Mouse (Mus musculus): ENCODE measurements around the gene Baiap3. TPM values are rescaled to one million over a fixed set of nuclear protein-coding genes. Genes with fewer than 3 reads are reported as not detected.

Baiap3 gene
- polyA plus RNA-seq, 1 experiment from 2014 or later = 0.60 TPM

- Histone ChIP-seq H3K27me3 (replicated peaks; ENCODE audit: control insufficient read depth, insufficient read depth, low read length) (no peaks in the 10 kb centered on the region), H3K9ac (ENCODE audit: low read depth, low read length) (peak within 1 kb of the TSS; percentile 90), H3K36me3 (ENCODE audit: control insufficient read depth, insufficient read depth, low read length) (peaks cover 5% of the 10 kb centered on the region; the same call in 1 of the 2 replicates), H3K4me2 (peak within 1 kb of the TSS; percentile 99), H3K9me3 (ENCODE audit: control insufficient read depth, low read length) (no peaks in the 10 kb centered on the region), H3K4me3 (ENCODE audit: low read depth, low read length) (peak within 1 kb of the TSS; percentile 78), H3K4me1 (replicated peaks; ENCODE audit: control insufficient read depth, insufficient read depth, low read length) (peaks cover 30% of the 10 kb centered on the region), H3K27ac (ENCODE audit: low read depth, low read length) (peak within 1 kb of the TSS; percentile 95)
- DNase-seq (ENCODE audit: low spot score) (no peak), ATAC-seq (replicated peaks; ENCODE audit: low FRiP score) (no peak)
- WGBS = 78% methylated on average over 9 of the region's 9 CpGs
Measured at GRCm38 (mm10) chr17:25274571-25275346, 18.6 kb upstream of the Baiap3 start, which contains the start of gene Ube2i. Gene Ube2i (minus strand): TSS chr17:25274622.

- no peaks in the 10 kb centered on the region for H3K27me3 ChIP-seq (replicated peaks; ENCODE audit: control insufficient read depth, insufficient read depth, low read length)
- 2% methylated on average over 43 of the region's 45 CpGs for WGBS
- DNase-seq (ENCODE audit: low spot score) = peak; percentile 97
- peak overlapping the region; percentile 99 for H3K4me2 ChIP-seq
- H3K9ac ChIP-seq (ENCODE audit: low read depth, low read length) = peak overlapping the region; percentile 90
- peak; percentile 84 for ATAC-seq (replicated peaks; ENCODE audit: low FRiP score)
- peaks cover 30% of the 10 kb centered on the region for H3K4me1 ChIP-seq (replicated peaks; ENCODE audit: control insufficient read depth, insufficient read depth, low read length)
- H3K9me3 ChIP-seq (ENCODE audit: control insufficient read depth, low read length) = no peaks in the 10 kb centered on the region
- peak overlapping the region; percentile 95 for H3K27ac ChIP-seq (ENCODE audit: low read depth, low read length)
- H3K4me3 ChIP-seq (ENCODE audit: low read depth, low read length) = peak overlapping the region; percentile 78
- peaks cover 13% of the 10 kb centered on the region for H3K36me3 ChIP-seq (ENCODE audit: control insufficient read depth, insufficient read depth, low read length)
Measured at GRCm38 (mm10) chr17:25273706-25274501, 17.7 kb upstream of the Baiap3 start.

- peak; percentile 96 for DNase-seq (ENCODE audit: low spot score)
- Histone ChIP-seq H3K27ac (ENCODE audit: low read depth, low read length) (peak overlapping the region; percentile 95), H3K9ac (ENCODE audit: low read depth, low read length) (peak overlapping the region; percentile 90), H3K27me3 (replicated peaks; ENCODE audit: control insufficient read depth, insufficient read depth, low read length) (no peaks in the 10 kb centered on the region), H3K4me3 (ENCODE audit: low read depth, low read length) (peak overlapping the region; percentile 78), H3K36me3 (ENCODE audit: control insufficient read depth, insufficient read depth, low read length) (peaks cover 21% of the 10 kb centered on the region), H3K4me1 (replicated peaks; ENCODE audit: control insufficient read depth, insufficient read depth, low read length) (peaks cover 30% of the 10 kb centered on the region), H3K4me2 (peak overlapping the region; percentile 99), H3K9me3 (ENCODE audit: control insufficient read depth, low read length) (no peaks in the 10 kb centered on the region)
- under 1% methylated on average over 92 of the region's 92 CpGs for WGBS
- peak; percentile 84 for ATAC-seq (replicated peaks; ENCODE audit: low FRiP score)
Measured at GRCm38 (mm10) chr17:25272951-25273705, 17.0 kb upstream of the Baiap3 start.

- Histone ChIP-seq H3K9ac (ENCODE audit: low read depth, low read length) (peak overlapping the region; percentile 90), H3K36me3 (ENCODE audit: control insufficient read depth, insufficient read depth, low read length) (peaks cover 29% of the 10 kb centered on the region), H3K9me3 (ENCODE audit: control insufficient read depth, low read length) (no peaks in the 10 kb centered on the region), H3K4me2 (peak overlapping the region; percentile 99), H3K4me3 (ENCODE audit: low read depth, low read length) (peak overlapping the region; percentile 78), H3K4me1 (replicated peaks; ENCODE audit: control insufficient read depth, insufficient read depth, low read length) (peaks cover 30% of the 10 kb centered on the region), H3K27me3 (replicated peaks; ENCODE audit: control insufficient read depth, insufficient read depth, low read length) (no peaks in the 10 kb centered on the region), H3K27ac (ENCODE audit: low read depth, low read length) (peak overlapping the region; percentile 95)
- peak; percentile 48 for ATAC-seq (replicated peaks; ENCODE audit: low FRiP score)
- DNase-seq (ENCODE audit: low spot score) = no peak
- 1% methylated on average over 10 of the region's 10 CpGs for WGBS
Measured at GRCm38 (mm10) chr17:25272326-25272725, 16.2 kb upstream of the Baiap3 start.

GRCm38 (mm10) chr17:25270795-25271335, 14.7 kb upstream of the Baiap3 start:
- Histone ChIP-seq H3K36me3 (ENCODE audit: control insufficient read depth, insufficient read depth, low read length) (peaks cover 42% of the 10 kb centered on the region), H3K27me3 (replicated peaks; ENCODE audit: control insufficient read depth, insufficient read depth, low read length) (no peaks in the 10 kb centered on the region), H3K4me2 (peak overlapping the region; percentile 99), H3K4me3 (ENCODE audit: low read depth, low read length) (peak overlapping the region; percentile 78), H3K9ac (ENCODE audit: low read depth, low read length) (peak overlapping the region; percentile 20; the same call in 1 of the 2 replicates), H3K4me1 (replicated peaks; ENCODE audit: control insufficient read depth, insufficient read depth, low read length) (peaks cover 30% of the 10 kb centered on the region), H3K27ac (ENCODE audit: low read depth, low read length) (no peak overlapping the region), H3K9me3 (ENCODE audit: control insufficient read depth, low read length) (no peaks in the 10 kb centered on the region)
- 85% methylated on average over 2 of the region's 2 CpGs for WGBS
- DNase-seq (ENCODE audit: low spot score) (no peak), ATAC-seq (replicated peaks; ENCODE audit: low FRiP score) (no peak)

GRCm38 (mm10) chr17:25264453-25264852, 8.3 kb upstream of the Baiap3 start:
- H3K27ac ChIP-seq (ENCODE audit: low read depth, low read length) = no peak overlapping the region
- H3K4me3 ChIP-seq (ENCODE audit: low read depth, low read length) = no peak overlapping the region
- no peak overlapping the region for H3K4me2 ChIP-seq
- H3K4me1 ChIP-seq (replicated peaks; ENCODE audit: control insufficient read depth, insufficient read depth, low read length) = no peaks in the 10 kb centered on the region
- H3K27me3 ChIP-seq (replicated peaks; ENCODE audit: control insufficient read depth, insufficient read depth, low read length) = no peaks in the 10 kb centered on the region
- DNase-seq (ENCODE audit: low spot score) (no peak), ATAC-seq (replicated peaks; ENCODE audit: low FRiP score) (no peak)
- H3K9me3 ChIP-seq (ENCODE audit: control insufficient read depth, low read length) = no peaks in the 10 kb centered on the region
- no peak overlapping the region for H3K9ac ChIP-seq (ENCODE audit: low read depth, low read length)
- H3K36me3 ChIP-seq (ENCODE audit: control insufficient read depth, insufficient read depth, low read length) = peaks cover 68% of the 10 kb centered on the region
- WGBS = 72% methylated on average over 3 of the region's 3 CpGs

GRCm38 (mm10) chr17:25257804-25258261, 1.7 kb upstream of the Baiap3 start:
- no peak overlapping the region for H3K4me2 ChIP-seq
- H3K4me3 ChIP-seq (ENCODE audit: low read depth, low read length) = no peak overlapping the region
- H3K27me3 ChIP-seq (replicated peaks; ENCODE audit: control insufficient read depth, insufficient read depth, low read length) = peaks cover 33% of the 10 kb centered on the region
- no peaks in the 10 kb centered on the region for H3K9me3 ChIP-seq (ENCODE audit: control insufficient read depth, low read length)
- WGBS = 45% methylated on average over 6 of the region's 6 CpGs
- no peak overlapping the region for H3K27ac ChIP-seq (ENCODE audit: low read depth, low read length)
- ATAC-seq (replicated peaks; ENCODE audit: low FRiP score) (no peak), DNase-seq (ENCODE audit: low spot score) (no peak)
- H3K9ac ChIP-seq (ENCODE audit: low read depth, low read length) = no peak overlapping the region
- H3K36me3 ChIP-seq (ENCODE audit: control insufficient read depth, insufficient read depth, low read length) = peaks cover 6% of the 10 kb centered on the region
- peaks cover 5% of the 10 kb centered on the region for H3K4me1 ChIP-seq (replicated peaks; ENCODE audit: control insufficient read depth, insufficient read depth, low read length)

GRCm38 (mm10) chr17:25255110-25255509, 1.1 kb downstream of the Baiap3 start:
- Histone ChIP-seq H3K4me3 (ENCODE audit: low read depth, low read length) (no peak overlapping the region), H3K9ac (ENCODE audit: low read depth, low read length) (no peak overlapping the region), H3K27ac (ENCODE audit: low read depth, low read length) (no peak overlapping the region), H3K9me3 (ENCODE audit: control insufficient read depth, low read length) (no peaks in the 10 kb centered on the region), H3K36me3 (ENCODE audit: control insufficient read depth, insufficient read depth, low read length) (no peaks in the 10 kb centered on the region; the same call in 1 of the 2 replicates), H3K4me1 (replicated peaks; ENCODE audit: control insufficient read depth, insufficient read depth, low read length) (peaks cover 5% of the 10 kb centered on the region), H3K27me3 (replicated peaks; ENCODE audit: control insufficient read depth, insufficient read depth, low read length) (peaks cover 36% of the 10 kb centered on the region), H3K4me2 (no peak overlapping the region)
- DNase-seq (ENCODE audit: low spot score) = no peak
- whole genome bisulfite sequencing = 57% methylated on average over 2 of the region's 2 CpGs
- no peak for ATAC-seq (replicated peaks; ENCODE audit: low FRiP score)

Measured in liver, embryonic 11.5 days (tissue).